Mouse (Mus musculus) midbrain, embryonic 13.5 days (tissue): ENCODE data around the gene Stx5a. TPM values are rescaled to one million over a fixed set of nuclear protein-coding genes. Genes with fewer than 3 reads are reported as not detected.

Source experiments
- ATAC-seq: fragments of 200-750 bp; cut with Nextera tagmentation; 2 replicates; pipeline ENCODE4 v1.8.0; 2017; ENCODE audit warnings: mild to moderate bottlenecking, moderate TSS enrichment, moderate library complexity
- H3K27ac ChIP-seq: fragments of 300-500 bp; sonication (generic); 2 replicates; pipeline ENCODE4 v1.5.1; 2015; ENCODE audit warnings: inconsistent platforms, mild to moderate bottlenecking, moderate library complexity
- H3K27me3 ChIP-seq: fragments of 300-500 bp; sonication (generic); 2 replicates; pipeline ENCODE4 v1.6.1; 2015; ENCODE audit warnings: mild to moderate bottlenecking, inconsistent platforms
- H3K36me3 ChIP-seq: fragments of 300-500 bp; sonication (generic); 2 replicates; pipeline ENCODE4 v1.6.1; 2015; ENCODE audit warnings: mild to moderate bottlenecking, inconsistent platforms
- H3K4me1 ChIP-seq: fragments of 300-500 bp; sonication (generic); replicated peaks from 2 replicates; pipeline ENCODE4 v1.6.1; 2015; ENCODE audit warnings: inconsistent platforms
- H3K4me2 ChIP-seq: fragments of 300-500 bp; sonication (generic); replicated peaks from 2 replicates; pipeline ENCODE4 v1.6.1; 2015; ENCODE audit warnings: moderate library complexity, mild to moderate bottlenecking, inconsistent platforms
- H3K4me3 ChIP-seq: fragments of 300-500 bp; sonication (generic); replicated peaks from 2 replicates; pipeline ENCODE4 v1.5.1; 2015; ENCODE audit warnings: mild to moderate bottlenecking, inconsistent platforms
- H3K9ac ChIP-seq: fragments of 300-500 bp; sonication (generic); replicated peaks from 2 replicates; pipeline ENCODE4 v1.6.1; 2015; ENCODE audit warnings: mild to moderate bottlenecking, inconsistent platforms
- H3K9me3 ChIP-seq: fragments of 300-500 bp; sonication (generic); 2 replicates; pipeline ENCODE4 v1.6.1; 2016; ENCODE audit warnings: mild to moderate bottlenecking, inconsistent platforms
- WGBS: fragments of 180-500 bp; shearing (Covaris S2); methylation state at CpG from one replicate; pipeline ENCODE4 v1.1.7; 2015; 5-methylcytosine and 5-hydroxymethylcytosine counted together
- polyA plus RNA-seq: library from polyadenylated mRNA; unstranded; fragments of >200 nt; fragmentation: Nextera tagmentation; extraction: Ambion mirVana; gene quantifications from 2 replicates; pipeline ENCODE4 v1.2.1, GENCODE M21; 2015

The Stx5a gene
- polyA plus RNA-seq, 1 experiment from 2014 or later, result 127 TPM

DNA sequence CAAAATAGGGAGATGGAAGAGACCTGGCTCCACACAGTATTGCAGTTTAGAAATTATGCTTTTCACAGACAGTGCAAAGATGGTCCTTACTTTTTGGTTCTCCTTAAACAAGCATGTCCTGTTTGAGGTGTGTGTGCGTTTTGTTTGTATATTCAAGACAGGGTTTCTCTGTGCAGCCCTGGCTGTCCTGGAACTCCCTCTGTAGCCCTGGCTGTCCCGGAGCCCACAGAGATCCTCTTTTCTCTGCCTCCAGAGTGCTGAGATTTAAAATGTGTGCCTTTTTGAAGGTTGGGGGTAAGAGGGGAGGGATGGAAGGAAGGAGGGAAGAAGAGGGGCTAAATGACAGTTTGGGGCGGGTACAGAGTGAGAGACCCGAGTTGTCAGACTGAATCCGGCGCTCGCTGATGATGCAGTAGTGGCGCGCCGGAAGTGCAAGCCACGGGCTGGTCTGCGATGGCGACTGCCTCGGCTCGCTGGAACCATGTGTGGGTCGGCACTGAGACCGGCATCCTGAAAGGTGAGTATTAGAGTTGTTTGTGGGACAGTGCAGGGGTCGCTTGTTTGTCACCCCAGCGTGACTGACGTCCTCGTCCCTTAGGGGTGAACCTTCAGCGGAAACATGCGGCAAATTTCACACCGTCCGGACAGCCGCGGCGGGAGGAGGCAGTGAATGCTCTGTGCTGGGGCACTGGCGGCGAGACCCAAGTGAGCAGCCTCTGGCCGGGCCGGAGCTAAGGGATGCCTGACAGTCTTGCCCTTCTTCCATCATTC, 5.6 kb upstream of the Stx5a start, which contains the start of gene Wdr74:
Wdr74 (plus strand) TSS at position 439 of the 771 bp plus-strand sequence.
- Histone ChIP-seq H3K9ac (peak within 1 kb of the TSS; percentile 83), H3K4me3 (peak within 1 kb of the TSS; percentile 87), H3K36me3 (peaks cover 28% of the 10 kb centered on the region), H3K27me3 (0 out of 2 replicates have a peak, but pooled peaks cover 3% of the 10 kb centered on the region), H3K27ac (peak within 1 kb of the TSS; percentile 77), H3K4me2 (peak within 1 kb of the TSS; percentile 78), H3K9me3 (no peaks in the 10 kb centered on the region), H3K4me1 (peaks cover 22% of the 10 kb centered on the region)
- WGBS, result under 1% methylated on average over 32 of the region's 32 CpGs
- ATAC-seq, result peak; percentile 95

- H3K4me2 ChIP-seq, result peak overlapping the region; percentile 78
- no peaks in the 10 kb centered on the region for H3K9me3 ChIP-seq
- 0 out of 2 replicates have a peak, but pooled peaks cover 3% of the 10 kb centered on the region for H3K27me3 ChIP-seq
- peaks cover 29% of the 10 kb centered on the region for H3K36me3 ChIP-seq
- peaks cover 27% of the 10 kb centered on the region for H3K4me1 ChIP-seq
- H3K27ac ChIP-seq, result peak overlapping the region; percentile 77; the same call in 1 of the 2 replicates
- peak overlapping the region; percentile 87 for H3K4me3 ChIP-seq
- no peak for ATAC-seq
- peak overlapping the region; percentile 83 for H3K9ac ChIP-seq
- 3% methylated on average over 11 of the region's 11 CpGs for WGBS
Observed at GRCm38 (mm10) chr19:8736160-8736467, 5.1 kb upstream of the Stx5a start.

GRCm38 (mm10) chr19:8738911-8739310, 2.3 kb upstream of the Stx5a start:
- Histone ChIP-seq H3K4me2 (no peak overlapping the region), H3K9ac (no peak overlapping the region), H3K4me3 (no peak overlapping the region), H3K27ac (no peak overlapping the region), H3K9me3 (no peaks in the 10 kb centered on the region), H3K4me1 (peaks cover 41% of the 10 kb centered on the region), H3K27me3 (0 out of 2 replicates have a peak, but pooled peaks cover 3% of the 10 kb centered on the region), H3K36me3 (peaks cover 41% of the 10 kb centered on the region)
- no peak for ATAC-seq
- 92% methylated on average over 7 of the region's 7 CpGs for WGBS

DNA sequence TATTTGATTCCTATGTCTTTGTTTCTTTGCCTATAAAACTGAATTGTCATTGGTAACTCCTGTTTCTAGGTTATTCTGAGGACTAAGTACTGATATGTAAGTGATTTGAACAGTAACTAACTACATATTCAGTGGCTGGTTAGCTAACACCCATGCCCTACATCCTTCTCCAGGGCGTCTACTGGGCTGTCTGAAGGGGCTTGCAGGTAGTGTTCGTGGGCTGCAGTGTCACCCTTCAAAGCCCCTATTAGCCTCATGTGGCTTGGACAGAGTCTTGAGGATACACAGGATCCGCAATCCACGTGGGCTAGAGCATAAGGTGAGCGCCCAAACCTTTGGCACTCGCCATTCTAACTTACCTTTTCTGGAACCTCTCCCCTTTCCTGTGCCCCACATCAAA, 1.6 kb upstream of the Stx5a start:
- no peak overlapping the region for H3K4me2 ChIP-seq
- H3K4me1 ChIP-seq, result peaks cover 41% of the 10 kb centered on the region
- H3K9me3 ChIP-seq, result no peaks in the 10 kb centered on the region
- H3K4me3 ChIP-seq, result no peak overlapping the region
- peaks cover 45% of the 10 kb centered on the region for H3K36me3 ChIP-seq
- no peak overlapping the region for H3K27ac ChIP-seq
- H3K27me3 ChIP-seq, result no peaks in the 10 kb centered on the region
- ATAC-seq, result no peak
- no peak overlapping the region for H3K9ac ChIP-seq
- WGBS, result 95% methylated on average over 6 of the region's 6 CpGs

GRCm38 (mm10) chr19:8740603-8741002, 610 bp upstream of the Stx5a start, which contains the start of gene 1700092M07Rik:
Gene 1700092M07Rik (plus strand): TSS chr19:8740718.
- WGBS, result 65% methylated on average over 14 of the region's 14 CpGs
- no peak; the same call in 1 of the 2 replicates for ATAC-seq
- H3K4me2 ChIP-seq, result peak within 1 kb of the TSS; percentile 84
- H3K27me3 ChIP-seq, result no peaks in the 10 kb centered on the region
- H3K36me3 ChIP-seq, result peaks cover 55% of the 10 kb centered on the region
- peak within 1 kb of the TSS; percentile 87 for H3K9ac ChIP-seq
- peaks cover 40% of the 10 kb centered on the region for H3K4me1 ChIP-seq
- peak within 1 kb of the TSS; percentile 95 for H3K27ac ChIP-seq
- H3K9me3 ChIP-seq, result no peaks in the 10 kb centered on the region
- peak within 1 kb of the TSS; percentile 76 for H3K4me3 ChIP-seq

DNA sequence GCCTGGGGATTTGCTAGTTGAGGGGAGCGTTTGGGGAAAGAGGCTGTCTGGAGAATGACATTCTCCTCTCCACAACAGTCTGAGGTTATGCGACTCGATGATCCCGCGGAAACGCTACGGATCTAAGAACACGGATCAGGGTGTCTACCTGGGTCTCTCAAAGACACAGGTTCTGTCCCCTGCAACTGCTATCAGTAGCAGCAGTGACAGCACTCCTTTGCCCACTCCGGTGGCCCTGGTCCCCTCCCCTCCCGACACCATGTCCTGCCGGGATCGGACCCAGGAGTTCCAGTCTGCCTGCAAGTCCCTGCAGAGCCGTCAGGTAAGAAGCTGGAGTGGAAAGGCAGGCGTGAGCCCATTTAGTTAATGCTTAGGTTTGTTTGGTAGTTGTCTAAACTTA, 963 bp downstream of the Stx5a start:
- 27% methylated on average over 14 of the region's 14 CpGs for WGBS
- H3K27ac ChIP-seq, result peak overlapping the region; percentile 95
- H3K4me1 ChIP-seq, result peaks cover 29% of the 10 kb centered on the region
- ATAC-seq, result no peak
- no peaks in the 10 kb centered on the region for H3K9me3 ChIP-seq
- H3K4me3 ChIP-seq, result peak overlapping the region; percentile 76
- H3K9ac ChIP-seq, result peak overlapping the region; percentile 87
- no peaks in the 10 kb centered on the region for H3K27me3 ChIP-seq
- H3K36me3 ChIP-seq, result peaks cover 71% of the 10 kb centered on the region
- H3K4me2 ChIP-seq, result peak overlapping the region; percentile 84

DNA sequence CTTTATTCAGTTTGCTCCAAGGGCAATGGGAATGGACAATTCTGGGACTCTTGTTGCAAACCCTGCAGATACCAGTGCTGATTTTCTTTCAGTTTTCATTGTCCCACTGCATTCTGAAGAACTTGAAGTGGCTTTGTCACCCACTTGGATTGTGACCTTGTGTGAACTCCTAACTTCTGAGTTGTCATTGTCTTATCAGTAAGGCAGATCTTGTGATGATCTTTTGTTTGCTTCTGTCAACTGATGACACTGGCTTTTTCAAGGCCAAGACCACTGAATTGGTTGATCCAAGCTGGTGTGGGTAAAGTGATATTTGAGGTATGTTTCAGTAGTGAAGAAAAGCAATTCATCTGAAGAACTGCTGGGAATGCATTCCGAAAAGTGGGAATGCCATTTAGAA, 4.2 kb downstream of the Stx5a start:
- no peak overlapping the region for H3K9ac ChIP-seq
- H3K27me3 ChIP-seq, result no peaks in the 10 kb centered on the region
- H3K9me3 ChIP-seq, result no peaks in the 10 kb centered on the region
- H3K4me2 ChIP-seq, result no peak overlapping the region
- ATAC-seq, result no peak
- peaks cover 25% of the 10 kb centered on the region for H3K4me1 ChIP-seq
- peaks cover 76% of the 10 kb centered on the region for H3K36me3 ChIP-seq
- WGBS, result 100% methylated on average over 1 of the region's 1 CpGs
- H3K27ac ChIP-seq, result no peak overlapping the region
- no peak overlapping the region for H3K4me3 ChIP-seq

GRCm38 (mm10) chr19:8747368-8747767, 6.2 kb downstream of the Stx5a start:
- Histone ChIP-seq H3K27me3 (no peaks in the 10 kb centered on the region), H3K4me3 (no peak overlapping the region), H3K9ac (no peak overlapping the region), H3K36me3 (peaks cover 92% of the 10 kb centered on the region), H3K4me1 (peaks cover 14% of the 10 kb centered on the region), H3K27ac (no peak overlapping the region), H3K4me2 (no peak overlapping the region), H3K9me3 (no peaks in the 10 kb centered on the region)
- no peak for ATAC-seq
- WGBS, result 67% methylated on average over 2 of the region's 2 CpGs

GRCm38 (mm10) chr19:8755652-8756051, 14.4 kb downstream of the Stx5a start:
- no peak overlapping the region for H3K9ac ChIP-seq
- H3K36me3 ChIP-seq, result peaks cover 43% of the 10 kb centered on the region
- H3K4me2 ChIP-seq, result no peak overlapping the region
- peaks cover 24% of the 10 kb centered on the region for H3K4me1 ChIP-seq
- no peaks in the 10 kb centered on the region for H3K27me3 ChIP-seq
- no peak overlapping the region for H3K27ac ChIP-seq
- no peak for ATAC-seq
- H3K9me3 ChIP-seq, result no peaks in the 10 kb centered on the region
- 0 out of 2 replicates have a peak overlapping the region, but pooled peaks have one; percentile 80 for H3K4me3 ChIP-seq
- 83% methylated on average over 3 of the region's 3 CpGs for WGBS

DNA sequence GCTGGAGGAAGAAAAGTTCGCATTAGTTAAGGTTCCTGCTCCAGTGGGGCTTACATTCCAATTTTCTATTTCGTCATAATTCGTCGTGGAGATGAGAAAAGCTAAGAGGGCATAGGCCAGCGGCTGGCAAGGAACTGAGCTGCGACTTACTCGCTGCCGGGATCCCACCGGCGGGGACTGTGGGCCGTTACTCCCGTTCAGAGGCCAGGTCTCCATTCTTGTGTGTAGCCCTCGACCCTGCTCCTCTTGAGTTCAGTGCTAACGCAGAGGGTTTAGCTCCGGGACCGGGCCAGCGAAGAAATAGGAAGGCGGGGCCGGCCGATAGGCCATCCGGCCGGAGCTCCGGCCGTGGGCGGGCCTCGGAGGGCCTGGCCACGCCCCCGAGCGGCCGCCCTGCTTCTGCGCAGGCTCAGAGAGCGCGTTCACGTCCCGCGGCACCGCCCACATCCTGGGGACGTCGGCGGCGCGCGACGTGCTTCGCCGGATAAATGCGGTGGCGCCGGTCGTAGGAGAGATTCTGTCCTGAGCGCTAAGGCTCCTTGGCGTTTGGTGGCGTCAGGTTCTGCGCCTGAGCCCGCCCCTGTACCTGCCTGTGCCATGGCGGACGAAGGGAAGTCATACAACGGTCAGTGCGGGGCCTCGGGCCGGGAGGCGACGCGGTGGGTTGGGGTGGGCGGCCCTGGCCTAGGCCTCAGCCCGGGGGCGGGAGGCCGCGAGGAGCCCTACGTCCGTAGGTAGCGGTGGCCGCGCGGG, 15.6 kb downstream of the Stx5a start, which contains the start of gene Nxf1:
Nxf1 (plus strand) TSS at position 439 of the 753 bp plus-strand sequence.
- H3K9me3 ChIP-seq, result no peaks in the 10 kb centered on the region
- ATAC-seq, result peak; percentile 94
- peak within 1 kb of the TSS; percentile 75 for H3K4me2 ChIP-seq
- H3K27ac ChIP-seq, result peak within 1 kb of the TSS; percentile 87
- WGBS, result under 1% methylated on average over 75 of the region's 75 CpGs
- peak within 1 kb of the TSS; percentile 90 for H3K9ac ChIP-seq
- peaks cover 24% of the 10 kb centered on the region for H3K4me1 ChIP-seq
- peak within 1 kb of the TSS; percentile 80 for H3K4me3 ChIP-seq
- H3K27me3 ChIP-seq, result no peaks in the 10 kb centered on the region
- peaks cover 33% of the 10 kb centered on the region for H3K36me3 ChIP-seq

DNA sequence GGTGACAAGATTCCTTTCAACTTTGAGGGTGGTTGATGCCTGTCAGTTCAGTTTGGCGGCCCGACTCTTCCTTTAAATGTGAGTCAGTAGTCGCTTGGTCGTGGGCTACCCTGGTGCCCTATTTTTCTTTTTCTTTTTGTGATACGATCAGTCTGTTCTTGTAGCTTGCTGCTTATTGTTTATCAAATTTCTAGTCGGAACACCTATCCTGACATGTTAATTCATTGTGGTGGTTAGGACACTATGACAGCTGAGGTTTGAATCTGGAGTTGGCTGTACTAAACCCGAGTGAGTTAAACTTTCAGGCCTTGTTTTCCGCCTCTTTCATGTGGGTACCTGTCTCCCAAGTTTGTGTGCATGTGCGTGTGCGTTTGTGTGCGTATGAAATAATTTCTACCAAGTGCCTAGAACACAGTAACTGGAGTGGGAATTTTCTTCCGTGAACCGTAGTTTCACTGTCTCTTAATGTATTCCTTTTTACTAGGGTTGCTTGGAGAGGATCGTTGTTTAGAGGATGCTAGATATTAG, 16.3 kb downstream of the Stx5a start:
- Histone ChIP-seq H3K36me3 (peaks cover 31% of the 10 kb centered on the region), H3K4me1 (peaks cover 24% of the 10 kb centered on the region), H3K9me3 (no peaks in the 10 kb centered on the region), H3K27me3 (no peaks in the 10 kb centered on the region), H3K4me2 (peak overlapping the region; percentile 75), H3K9ac (peak overlapping the region; percentile 90), H3K27ac (peak overlapping the region; percentile 87), H3K4me3 (peak overlapping the region; percentile 80)
- ATAC-seq, result no peak
- 7% methylated on average over 14 of the region's 14 CpGs for WGBS

- H3K9me3 ChIP-seq, result no peaks in the 10 kb centered on the region
- 0 out of 2 replicates have a peak overlapping the region, but pooled peaks have one; percentile 80 for H3K4me3 ChIP-seq
- H3K27ac ChIP-seq, result no peak overlapping the region
- H3K9ac ChIP-seq, result no peak overlapping the region
- H3K4me1 ChIP-seq, result peaks cover 24% of the 10 kb centered on the region
- H3K4me2 ChIP-seq, result peak overlapping the region; percentile 75; the same call in 1 of the 2 replicates
- no peaks in the 10 kb centered on the region for H3K27me3 ChIP-seq
- no peak for ATAC-seq
- peaks cover 33% of the 10 kb centered on the region for H3K36me3 ChIP-seq
- WGBS, result 94% methylated on average over 2 of the region's 2 CpGs
Observed at GRCm38 (mm10) chr19:8758899-8759298, 17.7 kb downstream of the Stx5a start.
